Mouse (Mus musculus) liver, embryonic 14 days (tissue): ENCODE measurements around the gene Ak4. TPM values are rescaled to one million over a fixed set of nuclear protein-coding genes. Genes with fewer than 3 reads are reported as not detected.

Source experiments
- polyA plus RNA-seq: library from polyadenylated mRNA; depleted of rRNA; stranded (reverse); fragments of >200 nt; gene quantifications from 2 replicates; pipeline ENCODE4 v1.2.3, GENCODE M21; 2012; rRNA removed

The Ak4 gene
- polyA plus RNA-seq = 5.7 and 7.4 TPM in 2 replicates

DNA sequence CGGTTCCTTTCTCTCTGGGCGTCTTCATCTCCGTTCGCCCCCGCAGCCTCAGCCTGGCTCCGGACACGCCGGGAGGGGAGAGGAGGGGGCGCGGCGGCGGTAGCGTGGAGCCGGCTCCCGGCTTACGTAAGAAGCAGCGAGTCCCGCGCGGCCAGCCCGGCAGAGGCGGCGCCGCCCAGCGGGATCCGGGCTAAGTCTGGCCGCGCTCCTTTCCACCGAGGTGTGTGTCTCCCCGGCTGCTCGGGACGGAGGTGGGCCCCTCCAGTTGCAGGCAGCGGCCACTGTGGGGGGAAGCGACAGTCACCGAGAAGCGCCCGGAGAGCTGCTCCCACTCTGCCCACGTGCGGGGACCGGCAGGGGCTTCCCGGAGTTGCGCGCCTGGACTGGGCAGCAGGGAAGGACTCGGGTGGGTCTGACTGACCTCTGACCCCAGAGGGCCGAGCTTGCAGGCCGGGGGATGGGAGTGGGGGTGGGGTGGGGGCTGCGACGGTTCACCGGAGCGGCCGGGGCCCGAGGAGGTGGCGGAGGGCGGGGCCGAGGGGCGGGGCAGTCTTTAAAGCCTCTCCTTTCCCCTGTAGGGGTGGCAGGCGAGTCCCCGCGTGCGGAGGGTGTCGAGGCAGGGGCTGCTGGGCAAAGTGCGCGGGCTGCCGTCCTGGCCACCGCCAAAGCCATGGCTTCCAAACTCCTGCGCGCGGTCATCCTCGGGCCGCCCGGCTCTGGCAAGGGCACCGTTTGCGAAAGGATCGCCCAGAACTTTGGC lies at the start of gene Ak4:
TSS of gene Ak4 (plus strand) at position 127 of the 760 bp plus-strand sequence.

DNA sequence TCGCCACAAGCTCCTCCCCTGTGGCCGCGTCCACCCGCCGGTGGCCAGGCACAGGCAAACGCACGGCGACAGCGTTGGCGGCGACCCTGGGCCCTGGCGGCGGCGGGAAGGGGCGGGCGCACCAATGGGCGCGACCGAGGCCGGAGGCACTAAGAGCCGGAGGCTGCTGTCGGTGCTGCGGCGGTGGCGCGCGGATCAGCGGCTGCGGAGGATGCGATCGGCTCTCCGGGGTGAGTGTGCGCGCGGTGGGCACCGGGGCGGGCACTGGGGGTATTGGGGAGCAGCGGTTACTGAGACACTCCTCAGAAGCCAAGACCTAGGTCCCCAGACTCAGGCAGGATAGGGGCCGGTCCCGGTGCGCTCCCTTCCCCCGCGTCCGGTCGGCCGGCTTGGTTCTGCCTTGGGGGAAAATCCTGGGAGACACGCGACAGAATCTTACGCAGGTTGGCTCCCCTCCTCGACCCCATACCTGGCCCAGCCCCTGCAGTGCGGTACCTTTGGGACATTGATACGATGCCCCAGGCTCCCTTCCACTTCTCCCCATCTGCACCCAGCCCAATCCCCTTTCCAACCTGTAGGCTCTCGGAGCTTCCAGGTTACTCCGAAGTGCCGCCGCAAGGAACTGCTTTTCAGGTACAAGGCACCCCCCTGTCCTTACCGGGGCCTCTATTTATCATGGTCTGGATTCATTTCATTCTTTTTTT lies 77.6 kb downstream of the Ak4 start, which contains the start of gene Dnajc6:
TSS of gene Dnajc6 (plus strand) at position 115 of the 704 bp plus-strand sequence.

Other genes starting within 250 kb of the Ak4 start
- gene Jak1, start 154.0 kb upstream of the Ak4 start, polyA plus RNA-seq = 19.5 and 21.9 TPM in 2 replicates
- 0.11 and 0.16 TPM in 2 replicates for gene Dnajc6, start 77.4 kb downstream of the Ak4 start, polyA plus RNA-seq
- 40.5 and 45.3 TPM in 2 replicates for gene Leprot, start 228.4 kb downstream of the Ak4 start, polyA plus RNA-seq